Mouse (Mus musculus) embryonic facial prominence, embryonic 10.5 days (tissue): ENCODE measurements around the gene Ccdc9. TPM values are rescaled to one million over a fixed set of nuclear protein-coding genes. Genes with fewer than 3 reads are reported as not detected.
"Not testable (repeated sequence)": the region's sequence is repeated elsewhere in the genome, so short reads cannot be mapped to it uniquely, and the experiment has no call there.

Source experiments
- DNase-seq: peaks from one replicate; pipeline ENCODE4 v3.0.0-alpha.2; 2017; ENCODE audit warnings: low spot score
- H3K27ac ChIP-seq: fragments of 300-500 bp; sonication (generic); replicated peaks from 2 replicates; pipeline ENCODE4 v1.5.1; 2016; ENCODE audit warnings: mild to moderate bottlenecking
- H3K27me3 ChIP-seq: fragments of 300-500 bp; sonication (generic); replicated peaks from 2 replicates; pipeline ENCODE4 v1.6.1; 2016; ENCODE audit warnings: low read depth, mild to moderate bottlenecking; ENCODE audit not compliant: poor library complexity, severe bottlenecking
- H3K36me3 ChIP-seq: fragments of 300-500 bp; sonication (generic); replicated peaks from 2 replicates; pipeline ENCODE4 v1.6.1; 2016; ENCODE audit warnings: mild to moderate bottlenecking, moderate library complexity
- H3K4me1 ChIP-seq: fragments of 300-500 bp; sonication (generic); 2 replicates; pipeline ENCODE4 v1.6.1; 2016
- H3K4me3 ChIP-seq: fragments of 300-500 bp; sonication (generic); 2 replicates; pipeline ENCODE4 v1.5.1; 2016; ENCODE audit warnings: mild to moderate bottlenecking, moderate library complexity
- H3K9me3 ChIP-seq: fragments of 300-500 bp; sonication (generic); 2 replicates; pipeline ENCODE4 v1.6.1; 2016; ENCODE audit warnings: mild to moderate bottlenecking
- WGBS: fragments of 180-500 bp; shearing (Covaris S2); methylation state at CpG from one replicate; pipeline ENCODE4 v1.1.7; 2016; 5-methylcytosine and 5-hydroxymethylcytosine counted together
- polyA plus RNA-seq: library from polyadenylated mRNA; unstranded; fragments of >200 nt; fragmentation: Nextera tagmentation; extraction: Ambion mirVana; gene quantifications from 2 replicates; pipeline ENCODE4 v1.2.1, GENCODE M21; 2016

The Ccdc9 gene
- polyA plus RNA-seq, 1 experiment from 2014 or later, result 27.1 TPM

- Histone ChIP-seq H3K9me3 (no peaks in the 10 kb centered on the region), H3K4me3 (peak overlapping the region; percentile 83), H3K27ac (peak overlapping the region; percentile 97), H3K27me3 (peaks cover 23% of the 10 kb centered on the region), H3K36me3 (peaks cover 18% of the 10 kb centered on the region), H3K4me1 (peaks cover 69% of the 10 kb centered on the region)
- peak; percentile 89 for DNase-seq
- under 1% methylated on average over 12 of the region's 12 CpGs for WGBS
These were observed 26.2 kb upstream of the Ccdc9 start for GRCm38 (mm10) chr7:16312672-16313311.

- peak overlapping the region; percentile 83 for H3K4me3 ChIP-seq
- H3K27me3 ChIP-seq, result peaks cover 23% of the 10 kb centered on the region
- H3K27ac ChIP-seq, result peak overlapping the region; percentile 97
- DNase-seq, result peak; percentile 71
- H3K4me1 ChIP-seq, result peaks cover 69% of the 10 kb centered on the region
- under 1% methylated on average over 49 of the region's 49 CpGs for WGBS
- peaks cover 11% of the 10 kb centered on the region for H3K36me3 ChIP-seq
- H3K9me3 ChIP-seq, result no peaks in the 10 kb centered on the region
These were observed 25.5 kb upstream of the Ccdc9 start for GRCm38 (mm10) chr7:16312011-16312671.

GRCm38 (mm10) chr7:16311453-16312004 is 24.9 kb upstream of the Ccdc9 start:
- peaks cover 69% of the 10 kb centered on the region for H3K4me1 ChIP-seq
- under 1% methylated on average over 14 of the region's 14 CpGs for WGBS

GRCm38 (mm10) chr7:16310521-16311452 is 24.2 kb upstream of the Ccdc9 start:
- under 1% methylated on average over 31 of the region's 31 CpGs for WGBS
- Histone ChIP-seq H3K27ac (peak overlapping the region; percentile 97), H3K36me3 (no peaks in the 10 kb centered on the region), H3K27me3 (peaks cover 23% of the 10 kb centered on the region), H3K4me3 (peak overlapping the region; percentile 83), H3K9me3 (no peaks in the 10 kb centered on the region), H3K4me1 (peaks cover 69% of the 10 kb centered on the region)
- peak; percentile 44 for DNase-seq

More at GRCm38 (mm10) chr7:16311453-16312004, 24.9 kb upstream of the Ccdc9 start:
- H3K27me3 ChIP-seq, result peaks cover 23% of the 10 kb centered on the region
- DNase-seq, result peak; percentile 41
- H3K4me3 ChIP-seq, result peak overlapping the region; percentile 83
- peak overlapping the region; percentile 97 for H3K27ac ChIP-seq
- no peaks in the 10 kb centered on the region for H3K9me3 ChIP-seq
- peaks cover 5% of the 10 kb centered on the region for H3K36me3 ChIP-seq

GRCm38 (mm10) chr7:16310020-16310520 is 23.5 kb upstream of the Ccdc9 start:
- DNase-seq, result peak; percentile 84
- no peaks in the 10 kb centered on the region for H3K9me3 ChIP-seq
- peak overlapping the region; percentile 97 for H3K27ac ChIP-seq
- H3K4me3 ChIP-seq, result peak overlapping the region; percentile 83
- H3K4me1 ChIP-seq, result peaks cover 67% of the 10 kb centered on the region
- H3K36me3 ChIP-seq, result no peaks in the 10 kb centered on the region
- H3K27me3 ChIP-seq, result peaks cover 23% of the 10 kb centered on the region
- WGBS, result under 1% methylated on average over 56 of the region's 56 CpGs

- Histone ChIP-seq H3K4me3 (peak overlapping the region; percentile 83), H3K4me1 (peaks cover 64% of the 10 kb centered on the region), H3K9me3 (no peaks in the 10 kb centered on the region), H3K27ac (peak overlapping the region; percentile 97), H3K36me3 (no peaks in the 10 kb centered on the region), H3K27me3 (peaks cover 23% of the 10 kb centered on the region)
- DNase-seq, result peak; percentile 89
- under 1% methylated on average over 61 of the region's 61 CpGs for WGBS
These were observed 22.9 kb upstream of the Ccdc9 start for GRCm38 (mm10) chr7:16309318-16310019.

- peaks cover 58% of the 10 kb centered on the region for H3K4me1 ChIP-seq
- DNase-seq, result no peak
- peak overlapping the region; percentile 97; the same call in 1 of the 2 replicates for H3K27ac ChIP-seq
These were observed 22.1 kb upstream of the Ccdc9 start for GRCm38 (mm10) chr7:16308555-16309317.

GRCm38 (mm10) chr7:16308093-16308492 is 21.5 kb upstream of the Ccdc9 start, which contains the start of gene Bbc3:
Gene Bbc3, plus strand, starts transcription at chr7:16308393.
- not testable (repeated sequence) for H3K9me3 ChIP-seq, DNase-seq, H3K36me3 ChIP-seq
- peaks cover 51% of the 10 kb centered on the region for H3K4me1 ChIP-seq
- WGBS, result 70% methylated on average over 1 of the region's 1 CpGs
- H3K27me3 ChIP-seq, result peaks cover 23% of the 10 kb centered on the region
- peak within 1 kb of the TSS; percentile 97; the same call in 1 of the 2 replicates for H3K27ac ChIP-seq
- peak within 1 kb of the TSS; percentile 83 for H3K4me3 ChIP-seq

More at GRCm38 (mm10) chr7:16308555-16309317, 22.1 kb upstream of the Ccdc9 start:
- H3K9me3 ChIP-seq, result no peaks in the 10 kb centered on the region
- peak overlapping the region; percentile 83 for H3K4me3 ChIP-seq
- H3K27me3 ChIP-seq, result peaks cover 23% of the 10 kb centered on the region
- no peaks in the 10 kb centered on the region for H3K36me3 ChIP-seq
- WGBS, result 45% methylated on average over 16 of the region's 16 CpGs

GRCm38 (mm10) chr7:16307141-16307540 is 20.5 kb upstream of the Ccdc9 start:
- not testable (repeated sequence) for H3K36me3 ChIP-seq, H3K27ac ChIP-seq, DNase-seq, H3K9me3 ChIP-seq, H3K4me3 ChIP-seq
- 78% methylated on average over 6 of the region's 6 CpGs for WGBS
- H3K4me1 ChIP-seq, result peaks cover 42% of the 10 kb centered on the region
- peaks cover 23% of the 10 kb centered on the region for H3K27me3 ChIP-seq

- peaks cover 9% of the 10 kb centered on the region; the same call in 1 of the 2 replicates for H3K27me3 ChIP-seq
- WGBS, result under 1% methylated on average over 52 of the region's 52 CpGs
- H3K36me3 ChIP-seq, result no peaks in the 10 kb centered on the region
- peak; percentile 94 for DNase-seq
- H3K4me1 ChIP-seq, result peaks cover 41% of the 10 kb centered on the region
- peak overlapping the region; percentile 83 for H3K27ac ChIP-seq
- H3K4me3 ChIP-seq, result peak overlapping the region; percentile 64
- no peaks in the 10 kb centered on the region for H3K9me3 ChIP-seq
These were observed 12.9 kb upstream of the Ccdc9 start for GRCm38 (mm10) chr7:16299419-16300035.
